Mouse (Mus musculus): ENCODE data around the gene Tmem54. TPM values are rescaled to one million over a fixed set of nuclear protein-coding genes. Genes with fewer than 3 reads are reported as not detected.
A peak's percentile ranks its signal among the peaks of the same experiment; 100 is the strongest.

The Tmem54 gene
- total RNA-seq (2021): not detected

- intact Hi-C loops (cut with DNase I): no loop called here
Observed at GRCm38 (mm10) chr4:129105356-129105755, at the start of gene Tmem54. Gene Tmem54, plus strand, starts transcription at chr4:129105548.

GRCm38 (mm10) chr4:129055562-129055961, 49.8 kb upstream of the Tmem54 start:
- intact Hi-C loops (cut with DNase I): no loop called here
- no peak for DNase-seq

More at GRCm38 (mm10) chr4:129105356-129105755, at the start of gene Tmem54:
- DNase-seq: no peak

GRCm38 (mm10) chr4:129057533-129058206, 47.7 kb upstream of the Tmem54 start:
- intact Hi-C loops (cut with DNase I): loop anchor here (2.0 kb wide), 1 partner anchor 65 kb away; no protein-coding TSS in a partner anchor
- DNase-seq: peak; percentile 97 to 98

DNA sequence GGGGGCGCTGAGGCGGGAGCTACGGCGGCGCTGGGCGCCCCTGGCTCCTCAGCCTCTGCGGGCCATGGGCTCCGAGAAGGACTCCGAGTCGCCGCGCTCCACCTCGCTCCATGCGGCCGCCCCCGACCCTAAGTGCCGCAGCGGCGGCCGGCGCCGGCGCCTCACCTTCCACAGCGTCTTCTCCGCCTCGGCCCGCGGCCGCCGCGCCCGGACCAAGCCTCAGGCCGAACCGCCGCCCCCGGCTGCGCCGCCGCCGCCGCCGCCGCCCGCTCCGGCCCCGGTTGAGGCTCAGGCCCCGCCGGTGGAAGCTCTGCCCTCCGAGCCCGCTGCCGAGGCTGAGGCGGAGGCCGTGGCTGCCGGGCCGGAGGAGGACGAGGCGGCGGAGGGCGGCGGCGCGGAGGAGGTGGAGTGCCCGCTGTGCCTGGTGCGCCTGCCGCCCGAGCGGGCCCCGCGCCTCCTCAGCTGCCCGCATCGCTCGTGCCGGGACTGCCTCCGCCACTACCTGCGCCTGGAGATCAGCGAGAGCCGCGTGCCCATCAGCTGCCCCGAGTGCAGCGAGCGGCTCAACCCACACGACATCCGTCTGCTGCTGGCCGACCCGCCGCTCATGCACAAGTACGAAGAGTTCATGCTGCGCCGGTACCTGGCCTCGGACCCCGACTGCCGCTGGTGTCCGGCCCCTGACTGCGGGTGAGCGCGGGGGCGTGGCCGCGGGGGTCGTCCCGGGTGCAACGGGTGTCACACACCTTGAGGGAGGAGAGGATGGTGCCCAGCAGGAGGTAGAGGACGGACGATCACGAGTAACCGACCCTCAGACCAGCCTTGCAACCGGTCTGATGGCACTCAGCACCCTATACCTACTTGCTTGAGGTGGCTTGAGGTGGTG, 46.9 kb upstream of the Tmem54 start, which contains the start of gene Rnf19b:
Rnf19b (plus strand) TSS at position 65 of the 886 bp plus-strand sequence.
- intact Hi-C loops (cut with DNase I): loop anchor here (2.0 kb wide), 1 partner anchor 66 kb away; no protein-coding TSS in a partner anchor
- peak; percentile 48 to 69 for DNase-seq

DNA sequence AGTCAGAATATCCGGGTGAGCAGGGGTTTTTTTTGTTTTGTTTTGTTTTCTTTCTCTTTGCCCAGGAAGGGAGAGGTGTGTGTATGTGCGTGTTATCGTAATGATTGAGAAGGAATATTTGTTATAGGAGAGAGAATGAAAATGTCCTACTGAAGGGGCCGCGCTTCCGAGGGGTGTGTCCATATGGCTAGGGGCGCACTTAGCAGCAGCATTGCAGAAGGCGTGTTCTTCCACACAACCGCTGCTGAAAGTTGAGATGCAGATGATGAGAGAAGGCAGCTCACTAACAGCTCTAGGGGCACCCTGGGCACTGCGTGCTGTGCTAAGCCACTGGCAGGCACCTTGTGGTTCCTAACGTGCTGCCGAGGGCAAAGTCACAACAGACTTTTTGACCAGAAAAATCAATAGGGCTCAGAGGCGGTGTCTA, 46.2 kb upstream of the Tmem54 start:
- DNase-seq: peak in 1 of 2 experiments; percentile 14
- intact Hi-C loops (cut with DNase I): loop anchor here (2.0 kb wide), 1 partner anchor 66 kb away; no protein-coding TSS in a partner anchor

DNA sequence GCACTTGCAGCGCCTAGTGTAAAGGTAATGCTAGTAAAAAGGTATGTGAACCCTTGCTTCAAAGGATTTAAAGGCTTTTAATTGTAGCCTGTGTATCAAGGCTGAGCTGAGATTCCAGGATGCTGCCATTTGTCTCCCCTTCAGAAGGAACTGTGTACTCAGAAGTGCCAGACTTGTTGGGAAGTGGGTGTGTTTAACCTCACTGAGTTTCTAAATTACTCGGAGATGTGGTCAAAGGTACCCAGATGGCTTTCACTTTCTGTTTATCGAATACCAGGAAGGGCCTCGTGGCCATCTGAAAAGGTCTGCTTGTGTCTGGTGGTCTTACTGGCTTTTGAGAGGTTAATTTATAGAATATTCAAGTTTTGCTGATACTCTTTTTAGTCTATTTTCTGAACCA, 45.4 kb upstream of the Tmem54 start:
- no peak for DNase-seq
- intact Hi-C loops (cut with DNase I): loop anchor here (2.0 kb wide), 1 partner anchor 67 kb away; no protein-coding TSS in a partner anchor

DNA sequence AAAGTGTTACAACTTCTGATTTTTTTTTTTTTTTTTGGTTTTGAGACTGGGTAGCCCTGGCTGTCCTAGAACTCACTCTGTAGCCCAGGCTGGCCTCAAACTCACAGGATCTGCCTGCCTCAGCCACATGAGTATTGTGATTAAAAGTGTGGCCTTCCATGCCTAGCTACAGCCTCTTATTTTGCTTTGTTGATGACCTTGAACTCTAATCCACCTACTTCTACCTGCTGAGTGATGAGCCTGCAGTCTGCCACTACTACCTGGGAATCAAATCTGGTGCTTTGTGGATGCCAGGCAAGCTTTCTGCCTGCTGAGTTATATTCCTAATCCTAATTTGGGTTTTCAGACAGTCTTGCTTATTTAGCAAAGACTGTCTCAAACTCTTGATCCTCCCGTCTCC, 43.9 kb upstream of the Tmem54 start:
- intact Hi-C loops (cut with DNase I): no loop called here
- no peak for DNase-seq

- DNase-seq: no peak
- intact Hi-C loops (cut with DNase I): no loop called here
Observed at GRCm38 (mm10) chr4:129062281-129063075, 42.9 kb upstream of the Tmem54 start.

GRCm38 (mm10) chr4:129065688-129066236, 39.6 kb upstream of the Tmem54 start:
- DNase-seq: no peak
- intact Hi-C loops (cut with DNase I): no loop called here

DNA sequence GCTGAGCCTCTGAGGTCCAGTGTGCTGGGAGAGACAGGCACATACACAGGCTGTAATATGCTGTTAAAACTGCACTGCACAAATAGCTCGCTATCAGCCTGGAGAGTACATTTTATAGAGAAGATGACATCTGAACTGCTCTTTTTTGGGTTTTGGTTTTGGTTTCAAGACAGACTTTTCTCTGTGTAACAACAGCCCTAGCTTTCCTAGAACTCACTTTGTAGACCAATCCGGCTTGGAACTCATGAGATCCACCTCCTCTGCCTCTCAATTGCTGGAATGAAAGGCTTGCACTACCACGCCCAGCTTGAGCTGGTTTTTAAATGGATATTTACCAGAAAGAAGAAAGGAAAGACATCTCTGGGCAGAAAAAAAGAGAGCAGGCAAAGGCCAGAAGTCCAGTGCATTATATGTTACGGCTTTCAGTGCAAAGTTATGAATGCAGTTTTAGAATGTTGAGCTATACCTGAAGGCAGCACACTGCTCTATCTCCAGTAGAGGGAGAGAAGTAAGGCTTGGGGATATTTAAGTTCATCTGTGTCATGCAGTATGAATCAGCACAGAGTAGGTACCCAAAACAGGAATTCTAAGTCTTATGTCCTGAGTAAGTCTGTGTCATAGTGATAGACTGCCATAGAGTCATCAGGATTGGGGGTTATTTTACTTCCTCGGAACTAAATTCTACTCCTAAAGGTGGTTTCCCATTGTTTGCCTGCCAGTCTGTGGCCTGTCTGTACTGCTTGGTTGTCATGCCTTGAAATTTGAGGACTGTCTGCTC, 37.5 kb upstream of the Tmem54 start:
- intact Hi-C loops (cut with DNase I): no loop called here
- no peak for DNase-seq

DNA sequence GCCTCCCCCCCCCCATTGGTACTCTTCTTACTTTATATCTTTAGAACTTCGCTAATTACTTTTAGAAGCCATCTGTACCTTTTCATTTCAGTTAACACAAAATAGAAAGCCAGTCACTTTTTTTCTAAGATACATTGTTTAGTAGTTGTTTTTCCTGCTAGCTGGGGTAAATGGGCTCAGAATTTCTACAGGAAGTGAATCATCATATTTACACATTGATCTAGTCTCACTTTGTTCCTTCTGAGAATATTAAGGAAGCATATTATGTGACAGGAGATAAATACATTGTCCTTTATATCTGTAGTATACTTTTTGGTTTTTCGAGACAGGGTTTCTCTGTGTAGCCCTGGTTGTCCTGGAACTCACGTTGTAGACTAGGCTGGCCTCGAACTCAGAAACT, 36.5 kb upstream of the Tmem54 start:
- intact Hi-C loops (cut with DNase I): no loop called here
- no peak for DNase-seq

DNA sequence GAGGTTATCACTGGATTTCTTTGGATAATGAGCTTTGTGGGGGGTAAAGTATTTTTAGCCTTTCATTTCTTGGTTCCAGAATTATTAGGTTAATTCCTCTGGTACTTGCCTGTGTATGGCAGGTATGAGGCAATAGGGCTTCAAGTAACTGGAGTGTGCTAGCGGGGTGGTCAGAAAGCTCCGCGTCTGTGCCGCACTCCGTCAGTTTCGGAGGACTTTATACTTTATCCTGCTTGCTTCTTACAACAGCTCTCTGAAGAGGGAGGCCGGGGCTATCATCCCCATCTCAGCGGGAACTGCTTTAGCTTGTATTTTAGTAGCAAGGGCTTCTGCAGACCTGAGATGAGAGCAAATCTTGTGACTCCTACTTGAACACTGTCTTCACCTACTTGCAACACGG, 26.2 kb upstream of the Tmem54 start:
- DNase-seq: no peak
- intact Hi-C loops (cut with DNase I): no loop called here

- DNase-seq: no peak
- intact Hi-C loops (cut with DNase I): loop anchor here (10.0 kb wide), 1 partner anchor 466 kb away; the partner anchor contains the start of genes Tlr12 and Zscan20
Observed at GRCm38 (mm10) chr4:129081041-129081440, 24.3 kb upstream of the Tmem54 start.

DNA sequence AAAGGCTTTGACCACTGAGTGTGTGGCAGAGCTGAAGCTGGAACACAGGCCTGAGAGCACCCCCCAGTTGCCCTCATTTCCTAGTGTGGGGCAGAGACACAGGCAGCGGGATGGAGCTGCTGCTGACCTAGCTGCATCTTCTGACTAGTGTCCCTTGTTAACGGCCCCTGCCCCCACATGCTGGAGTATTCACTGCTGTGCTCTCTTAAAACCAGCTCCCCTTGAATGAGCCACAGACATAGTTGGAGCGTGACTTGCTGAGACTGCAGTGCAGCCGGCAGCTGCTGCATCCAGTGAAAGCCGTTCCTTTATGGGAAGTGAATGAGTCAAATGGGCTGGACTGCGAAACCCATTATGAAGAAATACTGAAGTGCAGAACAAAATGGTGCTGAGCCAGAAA, 23.8 kb upstream of the Tmem54 start:
- intact Hi-C loops (cut with DNase I): loop anchor here (10.0 kb wide), 1 partner anchor 467 kb away; the partner anchor contains the start of genes Tlr12 and Zscan20
- no peak for DNase-seq

GRCm38 (mm10) chr4:129081939-129082338, 23.4 kb upstream of the Tmem54 start:
- intact Hi-C loops (cut with DNase I): loop anchor here (1.0 to 10.0 kb wide), 3 partner anchors 111 to 467 kb away; partner anchors contain the start of genes Tlr12 and Zscan20

GRCm38 (mm10) chr4:129082379-129083115, 22.8 kb upstream of the Tmem54 start:
- intact Hi-C loops (cut with DNase I): loop anchor here (1.0 to 10.0 kb wide), 3 partner anchors 111 to 468 kb away; partner anchors contain the start of genes Tlr12 and Zscan20
- DNase-seq: peak; percentile 61 to 67

More at GRCm38 (mm10) chr4:129081939-129082338, 23.4 kb upstream of the Tmem54 start:
- no peak for DNase-seq

- intact Hi-C loops (cut with DNase I): loop anchor here (1.0 to 10.0 kb wide), 3 partner anchors 174 to 470 kb away; partner anchors contain the start of genes Tlr12 and Zscan20
- no peak for DNase-seq
Observed at GRCm38 (mm10) chr4:129084896-129085295, 20.5 kb upstream of the Tmem54 start.

DNA sequence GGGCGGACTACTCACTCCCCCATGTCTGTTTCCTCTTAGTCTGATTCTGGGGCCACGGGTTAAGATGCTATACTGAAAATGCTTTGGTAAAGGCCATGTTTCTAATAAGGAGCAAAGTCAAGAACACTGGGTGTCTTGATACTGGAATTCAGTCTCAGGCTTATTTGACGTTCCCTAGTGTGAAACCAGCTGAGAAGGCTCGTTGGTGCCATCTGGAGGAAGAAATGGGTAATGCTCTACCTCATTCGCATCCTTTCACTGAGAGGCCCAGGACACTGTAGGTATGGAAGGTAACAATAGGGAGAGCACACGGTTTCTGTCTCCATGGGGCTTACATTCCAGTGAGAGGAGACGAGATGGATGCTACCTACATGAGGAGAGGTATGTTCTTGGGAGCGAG, 19.3 kb upstream of the Tmem54 start:
- peak; percentile 67 to 79 for DNase-seq
- intact Hi-C loops (cut with DNase I): loop anchor here (1.0 to 10.0 kb wide), 4 partner anchors 115 to 471 kb away; partner anchors contain the start of genes Tlr12 and Zscan20

All from heart, postnatal 36 days (tissue).